Mouse (Mus musculus) testis, adult 2 months (tissue): ENCODE measurements at regions not wholly inside any gene's neighbourhood (a gene's known extent, or its start where the extent isn't known, plus 50 kb on each side); places are given as distances from the start of the nearest gene placed in this dataset.

ENCODE experiments used
- CTCF ChIP-seq: fragments of 200-500 bp; IDR thresholded peaks from 2 replicates; pipeline ENCODE4 v1.5.1; 2012; ENCODE audit warnings: low read depth, mild to moderate bottlenecking, inconsistent platforms, low read length, moderate library complexity; ENCODE audit not compliant: control insufficient read depth, insufficient read depth, insufficient replicate concordance
- POLR2A ChIP-seq: fragments of 200-500 bp; IDR thresholded peaks from 2 replicates; pipeline ENCODE4 v1.6.1; 2012; ENCODE audit warnings: low read depth, mild to moderate bottlenecking, inconsistent platforms, low read length, moderate library complexity; ENCODE audit not compliant: control insufficient read depth

DNA sequence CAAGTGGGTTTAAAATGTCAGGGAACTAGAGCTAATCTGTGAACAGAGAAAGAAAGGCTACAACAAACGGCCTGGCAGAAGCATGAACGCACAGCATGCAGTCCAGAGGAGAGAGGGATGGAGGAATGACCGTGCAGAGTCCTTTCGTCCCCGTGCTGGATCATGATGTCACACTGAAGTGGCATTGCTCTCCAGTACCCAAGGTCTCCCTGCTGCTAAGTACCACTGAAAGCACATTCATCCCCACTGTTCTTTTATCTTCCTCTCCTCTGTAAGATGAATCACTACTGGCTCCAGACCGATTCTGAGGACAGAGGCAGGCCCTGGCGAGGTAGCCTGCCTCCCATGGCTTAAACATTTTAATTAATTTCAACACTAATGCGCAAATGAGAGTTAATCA lies 89.7 kb downstream of the Gm12689 start:
- TF ChIP-seq POLR2A: no peak
- TF ChIP-seq CTCF: no peak
